Mouse (Mus musculus) MEL (cell line): ENCODE data around the gene Eif3m. TPM values are rescaled to one million over a fixed set of nuclear protein-coding genes. Genes with fewer than 3 reads are reported as not detected.
A peak's percentile ranks its signal among the peaks of the same experiment; 100 is the strongest.
"Not testable (repeated sequence)": the region's sequence is repeated elsewhere in the genome, so short reads cannot be mapped to it uniquely, and the experiment has no call there.

ENCODE experiments used
- DNase-seq: peaks from one replicate; pipeline ENCODE4 v3.0.0; 2011; ENCODE audit warnings: low read depth, low spot score
- H3K27ac ChIP-seq: 2 replicates; pipeline ENCODE4 v1.5.1; 2012; ENCODE audit warnings: low read depth, mild to moderate bottlenecking, control low read depth, low read length, moderate library complexity; ENCODE audit not compliant: control insufficient read depth
- H3K27me3 ChIP-seq, 2 experiments: fragments of 150-350 bp in 1 of 2; sonication (generic) in 1 of 2; 2 replicates each; pipeline ENCODE4 v1.6.1; 2012; ENCODE audit warnings: low read length in 2 of 2, mild to moderate bottlenecking in 2 of 2, improper control_type of control experiment in 1 of 2, moderate library complexity in 1 of 2; ENCODE audit not compliant: insufficient read depth in 2 of 2, control insufficient read depth in 1 of 2
- H3K36me3 ChIP-seq, 2 experiments: 2 replicates each; pipeline ENCODE4 v1.6.1; 2012 to 2014; ENCODE audit warnings: low read length in 2 of 2, improper control_type of control experiment in 1 of 2, inconsistent platforms in 1 of 2, mild to moderate bottlenecking in 1 of 2; ENCODE audit not compliant: insufficient read depth in 2 of 2, control insufficient read depth in 1 of 2
- H3K4me1 ChIP-seq, 2 experiments: fragments of 150-350 bp in 1 of 2; sonication (generic) in 1 of 2; 2 replicates each; pipeline ENCODE4 v1.6.1; 2012; ENCODE audit warnings: low read length in 2 of 2, improper control_type of control experiment in 1 of 2, mild to moderate bottlenecking in 1 of 2; ENCODE audit not compliant: insufficient read depth in 2 of 2, control insufficient read depth in 1 of 2
- H3K4me3 ChIP-seq, 2 experiments: fragments of 150-350 bp in 1 of 2; sonication (generic) in 1 of 2; 2 replicates each; pipeline ENCODE4 v1.5.1; 2012; ENCODE audit warnings: low read depth in 2 of 2, low read length in 2 of 2, mild to moderate bottlenecking in 2 of 2, moderate library complexity in 2 of 2, control low read depth in 1 of 2, improper control_type of control experiment in 1 of 2; ENCODE audit not compliant: control insufficient read depth in 1 of 2, insufficient read depth in 1 of 2
- H3K79me2 ChIP-seq: 2 replicates; pipeline ENCODE4 v1.6.1; 2012; ENCODE audit warnings: mild to moderate bottlenecking, low read length, moderate library complexity; ENCODE audit not compliant: control insufficient read depth, poor library complexity, insufficient read depth
- H3K9ac ChIP-seq: 2 replicates; pipeline ENCODE4 v1.6.1; 2012; ENCODE audit warnings: low read depth, mild to moderate bottlenecking, control low read depth, low read length, moderate library complexity; ENCODE audit not compliant: control insufficient read depth, poor library complexity, severe bottlenecking
- H3K9me3 ChIP-seq: fragments of 150-350 bp; sonication (generic); replicated peaks from 2 replicates; pipeline ENCODE4 v1.6.1; 2012; ENCODE audit warnings: mild to moderate bottlenecking, low read length, improper control_type of control experiment, moderate library complexity; ENCODE audit not compliant: insufficient read depth
- BHLHE40 ChIP-seq: IDR thresholded peaks from 2 replicates; pipeline ENCODE4 v1.6.1; 2012; ENCODE audit warnings: low read depth, mild to moderate bottlenecking, inconsistent platforms, low read length, improper control_type of control experiment, borderline replicate concordance
- CTCF ChIP-seq, 3 experiments: IDR thresholded peaks in 2 of 3; conservative IDR thresholded peaks in 1 of 3; 2 replicates each; pipeline ENCODE4 v1.5.1; 2011 to 2012; ENCODE audit warnings: low read length in 3 of 3, low read depth in 2 of 3, mild to moderate bottlenecking in 2 of 3, improper control_type of control experiment in 1 of 3, inconsistent platforms in 1 of 3, mixed read lengths in 1 of 3, moderate library complexity in 1 of 3; ENCODE audit not compliant: control insufficient read depth in 1 of 3, insufficient read depth in 1 of 3, poor library complexity in 1 of 3, severe bottlenecking in 1 of 3
- HCFC1 ChIP-seq: IDR thresholded peaks from 2 replicates; pipeline ENCODE4 v1.6.1; 2012; ENCODE audit warnings: low read depth, mild to moderate bottlenecking, inconsistent platforms, low read length, improper control_type of control experiment, moderate library complexity
- MAZ ChIP-seq: IDR thresholded peaks from 2 replicates; pipeline ENCODE4 v1.6.1; 2012; ENCODE audit warnings: low read depth, mild to moderate bottlenecking, inconsistent platforms, low read length, improper control_type of control experiment
- MYB ChIP-seq: IDR thresholded peaks from 2 replicates; pipeline ENCODE4 v1.6.1; 2011; ENCODE audit warnings: mild to moderate bottlenecking, low read depth, low read length, improper control_type of control experiment
- NELFE ChIP-seq: IDR thresholded peaks from 2 replicates; pipeline ENCODE4 v1.6.1; 2011; ENCODE audit warnings: low read depth, low read length, improper control_type of control experiment
- SIN3A ChIP-seq: IDR thresholded peaks from 2 replicates; pipeline ENCODE4 v1.6.1; 2012; ENCODE audit warnings: low read length, improper control_type of control experiment, inconsistent platforms
- USF1 ChIP-seq: IDR thresholded peaks from 2 replicates; pipeline ENCODE4 v1.6.1; 2014; ENCODE audit warnings: low read depth, mild to moderate bottlenecking, inconsistent platforms, low read length, improper control_type of control experiment, moderate library complexity
- polyA plus RNA-seq, 2 experiments: library from polyadenylated mRNA; stranded (reverse) in 1 of 2; unstranded in 1 of 2; fragments of >175 nt in 1 of 2; fragments of >200 nt in 1 of 2; gene quantifications; 2 replicates each; pipeline versions ENCODE4 v1.2.1 to v1.2.4; 2012; ENCODE audit warnings: low replicate concordance in 2 of 2, low read depth in 1 of 2; ENCODE audit not compliant: insufficient read length in 2 of 2, insufficient read depth in 1 of 2, missing spikeins in 1 of 2
- total RNA-seq: library from RNA; depleted of rRNA; stranded (reverse); fragments of 300-350 nt; gene quantifications from 2 replicates; pipeline ENCODE4 v1.2.3, GENCODE M21; 2012

Eif3m gene
- total and polyA plus RNA-seq, 3 experiments = 172 to 321 TPM; not detected in 1

- Histone ChIP-seq H3K79me2 (no peaks in the 10 kb centered on the region), H3K36me3 (no peaks in the 10 kb centered on the region; a peak in 1 of 4 replicates), H3K4me3 (no peak overlapping the region), H3K27ac (no peak overlapping the region), H3K27me3 (peaks cover under 1 to 4% of the 10 kb centered on the region in 2 experiments; a peak in 2 of 4 replicates), H3K4me1 (peaks cover 0 to 7% of the 10 kb centered on the region in 2 experiments; a peak in 1 of 4 replicates), H3K9ac (no peak overlapping the region), H3K9me3 (no peaks in the 10 kb centered on the region)
- peak; percentile 54 for DNase-seq
- no peak for TF ChIP-seq HCFC1
- TF ChIP-seq USF1 = no peak
These were observed 11.9 kb upstream of the Eif3m start for GRCm38 (mm10) chr2:105028806-105029205.

GRCm38 (mm10) chr2:105026950-105027695 lies 10.2 kb upstream of the Eif3m start:
- H3K27ac ChIP-seq = no peak overlapping the region
- peaks cover 0 to 9% of the 10 kb centered on the region in 2 experiments; a peak in 2 of 4 replicates for H3K36me3 ChIP-seq
- peaks cover 3 to 12% of the 10 kb centered on the region in 2 experiments; a peak in 3 of 4 replicates for H3K4me1 ChIP-seq
- no peaks in the 10 kb centered on the region for H3K9me3 ChIP-seq
- H3K79me2 ChIP-seq = no peaks in the 10 kb centered on the region
- no peak overlapping the region for H3K4me3 ChIP-seq
- DNase-seq = no peak
- no peak overlapping the region for H3K9ac ChIP-seq
- TF ChIP-seq BHLHE40 = no peak
- no peak for TF ChIP-seq MYB
- no peak for TF ChIP-seq MAZ
- TF ChIP-seq, all 39 proteins: peak for 0
- H3K27me3 ChIP-seq = peaks cover 0 to 2% of the 10 kb centered on the region in 2 experiments; a peak in 2 of 4 replicates

- H3K36me3 ChIP-seq = peaks cover 0 to 17% of the 10 kb centered on the region in 2 experiments; a peak in 2 of 4 replicates
- H3K27me3 ChIP-seq, H3K27ac ChIP-seq, H3K4me3 ChIP-seq, H3K9ac ChIP-seq, DNase-seq, H3K79me2 ChIP-seq, H3K9me3 ChIP-seq: not testable (repeated sequence)
- peaks cover 10 to 24% of the 10 kb centered on the region in 2 experiments for H3K4me1 ChIP-seq
These were observed 8.7 kb upstream of the Eif3m start for GRCm38 (mm10) chr2:105025610-105026009.

- Histone ChIP-seq H3K36me3 (peaks cover 0 to 25% of the 10 kb centered on the region in 2 experiments; a peak in 2 of 4 replicates), H3K9me3 (no peaks in the 10 kb centered on the region), H3K27ac (no peak overlapping the region), H3K79me2 (no peaks in the 10 kb centered on the region), H3K4me3 (no peak overlapping the region), H3K9ac (no peak overlapping the region), H3K27me3 (no peaks in the 10 kb centered on the region), H3K4me1 (peaks cover 12 to 21% of the 10 kb centered on the region in 2 experiments)
- TF ChIP-seq SIN3A (no peak), NELFE (no peak), CTCF (IDR thresholded peaks at IDR 0.05 in 2 of 3, conservative IDR thresholded peaks at IDR 0.05 in 1 of 3; ENCODE audit: control insufficient read depth in 1 of 3, insufficient read depth in 1 of 3, low read depth in 2 of 3, low read length in 3 of 3, poor library complexity in 1 of 3, severe bottlenecking in 1 of 3) (no peak)
- DNase-seq = no peak
These were observed 6.9 kb upstream of the Eif3m start for GRCm38 (mm10) chr2:105023815-105024214.
